Mouse (Mus musculus) liver, embryonic 11.5 days (tissue): ENCODE results near the gene A1bg. TPM values are rescaled to one million over a fixed set of nuclear protein-coding genes. Genes with fewer than 3 reads are reported as not detected.

Experiments
- ATAC-seq: fragments of 200-750 bp; cut with Nextera tagmentation; replicated peaks from 2 replicates; pipeline ENCODE4 v1.8.0; 2017; ENCODE audit warnings: moderate number of reproducible peaks, mild to moderate bottlenecking, moderate TSS enrichment, moderate library complexity; ENCODE audit not compliant: low FRiP score
- DNase-seq: peaks from one replicate; pipeline ENCODE4 v3.0.0-alpha.2; 2017; ENCODE audit warnings: low spot score
- H3K27ac ChIP-seq: fragments of 300-500 bp; sonication (generic); 2 replicates; pipeline ENCODE4 v1.5.1; 2014; ENCODE audit warnings: mild to moderate bottlenecking, low read depth, low read length, control low read depth
- H3K27me3 ChIP-seq: fragments of 300-500 bp; sonication (generic); replicated peaks from 2 replicates; pipeline ENCODE4 v1.6.1; 2014; ENCODE audit warnings: low read length, mixed read lengths; ENCODE audit not compliant: control insufficient read depth, insufficient read depth
- H3K36me3 ChIP-seq: fragments of 300-500 bp; sonication (generic); 2 replicates; pipeline ENCODE4 v1.6.1; 2014; ENCODE audit warnings: mild to moderate bottlenecking, low read length, moderate library complexity, mixed read lengths; ENCODE audit not compliant: control insufficient read depth, insufficient read depth
- H3K4me1 ChIP-seq: fragments of 300-500 bp; sonication (generic); replicated peaks from 2 replicates; pipeline ENCODE4 v1.6.1; 2014; ENCODE audit warnings: low read length, mixed read lengths; ENCODE audit not compliant: control insufficient read depth, insufficient read depth
- H3K4me2 ChIP-seq: fragments of 300-500 bp; sonication (generic); 2 replicates; pipeline ENCODE4 v1.6.1; 2014; ENCODE audit warnings: mild to moderate bottlenecking, control low read depth, moderate library complexity
- H3K4me3 ChIP-seq: fragments of 300-500 bp; sonication (generic); 2 replicates; pipeline ENCODE4 v1.5.1; 2014; ENCODE audit warnings: low read depth, low read length, control low read depth
- H3K9ac ChIP-seq: fragments of 300-500 bp; sonication (generic); 2 replicates; pipeline ENCODE4 v1.6.1; 2014; ENCODE audit warnings: low read depth, low read length, control low read depth
- H3K9me3 ChIP-seq: fragments of 300-500 bp; sonication (generic); 2 replicates; pipeline ENCODE4 v1.6.1; 2016; ENCODE audit warnings: low read length, inconsistent platforms, mixed read lengths; ENCODE audit not compliant: control insufficient read depth
- WGBS: fragments of 180-500 bp; shearing (Covaris S2); extraction: QIAGEN DNeasy Blood & Tissue Kit; methylation state at CpG from one replicate; pipeline ENCODE4 v1.1.7; 2014; 5-methylcytosine and 5-hydroxymethylcytosine counted together
- polyA plus RNA-seq: library from polyadenylated mRNA; unstranded; fragments of >200 nt; fragmentation: Nextera tagmentation; extraction: Ambion mirVana; gene quantifications from 2 replicates; pipeline ENCODE4 v1.2.1, GENCODE M21; 2014

Gene A1bg
- polyA plus RNA-seq = not detected in 2 replicates

DNA sequence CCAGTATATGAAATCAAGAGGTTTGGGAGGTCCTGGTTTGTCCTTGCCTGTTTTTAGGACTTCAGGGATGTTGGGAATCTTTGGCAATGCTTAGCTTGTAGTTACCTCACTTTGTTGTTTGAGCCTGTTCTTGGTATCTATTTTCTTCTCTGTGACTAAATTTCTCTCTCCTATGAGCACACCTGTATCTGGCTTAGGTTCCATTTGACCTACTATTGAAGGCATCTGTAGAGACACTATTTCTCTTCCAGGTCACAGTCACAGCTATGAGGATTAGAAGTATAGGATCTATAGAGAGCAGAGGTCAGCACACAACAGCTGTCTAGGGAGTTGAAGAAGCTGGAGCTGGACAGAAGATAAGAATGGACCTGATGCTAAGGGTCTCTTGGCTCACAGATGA, at the start of gene A1bg:
Gene A1bg (minus strand): TSS at position 101 of the 400 bp plus-strand sequence.
- Histone ChIP-seq H3K27me3 (no peaks in the 10 kb centered on the region), H3K4me3 (no peak within 1 kb of the TSS), H3K9ac (no peak within 1 kb of the TSS), H3K27ac (no peak within 1 kb of the TSS), H3K4me2 (no peak within 1 kb of the TSS), H3K36me3 (no peaks in the 10 kb centered on the region), H3K4me1 (no peaks in the 10 kb centered on the region), H3K9me3 (no peaks in the 10 kb centered on the region)
- no peak for ATAC-seq
- no peak for DNase-seq

DNA sequence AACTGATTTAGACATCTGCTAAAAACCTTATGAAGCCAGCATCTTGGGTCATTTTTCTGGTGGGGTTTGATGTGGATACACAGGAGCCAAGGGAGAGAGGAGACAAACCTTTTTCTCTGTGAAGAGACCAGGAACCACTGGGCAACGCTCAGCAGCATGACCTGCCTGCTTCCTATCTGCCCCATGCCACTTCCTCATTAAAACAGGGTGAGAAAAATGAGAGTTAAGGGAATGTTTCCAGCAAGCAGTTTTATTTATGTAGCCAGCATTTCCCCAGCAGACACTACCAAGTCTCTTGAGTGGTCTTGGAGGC, 45.7 kb upstream of the A1bg start:
- Histone ChIP-seq H3K27ac (no peak overlapping the region), H3K4me2 (no peak overlapping the region), H3K4me1 (no peaks in the 10 kb centered on the region), H3K9ac (no peak overlapping the region), H3K4me3 (no peak overlapping the region), H3K36me3 (no peaks in the 10 kb centered on the region), H3K27me3 (no peaks in the 10 kb centered on the region), H3K9me3 (no peaks in the 10 kb centered on the region)
- no peak for ATAC-seq
- 30% methylated on average over 1 of the region's 1 CpGs for WGBS
- no peak for DNase-seq

DNA sequence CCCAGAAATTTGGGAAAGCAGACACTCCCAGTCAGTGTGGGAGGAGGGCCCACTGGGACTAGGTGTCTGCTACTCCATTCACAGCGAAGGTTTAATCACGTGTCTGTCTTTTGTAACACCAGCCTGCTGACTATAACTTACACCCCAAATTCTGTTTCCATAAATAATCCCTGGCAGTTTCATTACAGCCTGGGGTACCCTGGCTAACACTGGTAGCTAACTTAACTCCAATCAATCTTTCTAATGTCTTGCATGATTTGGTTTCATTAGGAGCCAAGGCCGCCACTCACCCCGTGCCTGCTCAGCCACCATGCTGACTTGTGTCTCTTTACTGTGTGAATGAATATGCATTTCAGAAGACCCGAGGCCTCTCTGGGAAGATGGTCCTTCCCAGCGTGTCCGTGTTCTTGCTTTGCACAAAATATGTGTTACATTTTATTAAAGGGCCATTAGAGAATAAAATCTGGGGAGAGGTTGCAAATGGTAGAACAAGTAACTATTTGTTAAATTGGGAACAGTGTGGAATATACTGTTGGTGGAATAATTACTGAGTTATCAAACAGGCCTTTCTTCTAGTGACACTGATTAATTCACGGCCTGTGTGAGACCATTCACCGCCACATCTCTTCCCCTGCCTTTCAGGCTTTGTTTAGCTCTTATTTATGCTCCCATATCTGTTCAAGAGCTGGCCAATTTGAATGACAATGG, 45.2 kb upstream of the A1bg start:
- DNase-seq (no peak), ATAC-seq (no peak)
- whole genome bisulfite sequencing = 67% methylated on average over 9 of the region's 9 CpGs
- no peaks in the 10 kb centered on the region for H3K4me1 ChIP-seq
- no peaks in the 10 kb centered on the region for H3K9me3 ChIP-seq
- H3K4me2 ChIP-seq = no peak overlapping the region
- H3K9ac ChIP-seq = no peak overlapping the region
- no peaks in the 10 kb centered on the region for H3K27me3 ChIP-seq
- no peaks in the 10 kb centered on the region for H3K36me3 ChIP-seq
- no peak overlapping the region for H3K27ac ChIP-seq
- no peak overlapping the region for H3K4me3 ChIP-seq

DNA sequence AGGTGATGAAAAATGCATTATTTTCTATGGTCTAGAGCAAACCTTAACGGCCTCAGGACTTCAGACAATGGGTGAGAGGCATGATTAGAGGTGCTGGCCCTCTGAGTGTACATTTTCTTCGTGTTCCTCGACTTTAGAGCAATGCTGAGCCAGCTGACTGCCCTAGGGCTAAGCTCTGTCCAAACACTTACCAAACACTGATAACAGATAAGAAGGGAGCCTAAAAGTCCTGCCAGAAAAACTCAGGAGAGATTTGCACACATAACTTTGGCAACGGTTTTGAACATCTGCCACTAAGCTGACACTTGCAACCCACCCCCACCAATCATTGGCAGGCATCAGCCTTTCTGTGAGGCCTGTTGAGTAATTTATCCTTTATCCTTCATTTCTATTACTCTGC, 2.9 kb upstream of the A1bg start:
- Histone ChIP-seq H3K36me3 (no peaks in the 10 kb centered on the region), H3K4me1 (no peaks in the 10 kb centered on the region), H3K27me3 (no peaks in the 10 kb centered on the region), H3K9ac (no peak overlapping the region), H3K4me3 (no peak overlapping the region), H3K4me2 (no peak overlapping the region), H3K27ac (no peak overlapping the region), H3K9me3 (no peaks in the 10 kb centered on the region)
- 50% methylated on average over 4 of the region's 4 CpGs for WGBS
- DNase-seq = no peak
- ATAC-seq = no peak

DNA sequence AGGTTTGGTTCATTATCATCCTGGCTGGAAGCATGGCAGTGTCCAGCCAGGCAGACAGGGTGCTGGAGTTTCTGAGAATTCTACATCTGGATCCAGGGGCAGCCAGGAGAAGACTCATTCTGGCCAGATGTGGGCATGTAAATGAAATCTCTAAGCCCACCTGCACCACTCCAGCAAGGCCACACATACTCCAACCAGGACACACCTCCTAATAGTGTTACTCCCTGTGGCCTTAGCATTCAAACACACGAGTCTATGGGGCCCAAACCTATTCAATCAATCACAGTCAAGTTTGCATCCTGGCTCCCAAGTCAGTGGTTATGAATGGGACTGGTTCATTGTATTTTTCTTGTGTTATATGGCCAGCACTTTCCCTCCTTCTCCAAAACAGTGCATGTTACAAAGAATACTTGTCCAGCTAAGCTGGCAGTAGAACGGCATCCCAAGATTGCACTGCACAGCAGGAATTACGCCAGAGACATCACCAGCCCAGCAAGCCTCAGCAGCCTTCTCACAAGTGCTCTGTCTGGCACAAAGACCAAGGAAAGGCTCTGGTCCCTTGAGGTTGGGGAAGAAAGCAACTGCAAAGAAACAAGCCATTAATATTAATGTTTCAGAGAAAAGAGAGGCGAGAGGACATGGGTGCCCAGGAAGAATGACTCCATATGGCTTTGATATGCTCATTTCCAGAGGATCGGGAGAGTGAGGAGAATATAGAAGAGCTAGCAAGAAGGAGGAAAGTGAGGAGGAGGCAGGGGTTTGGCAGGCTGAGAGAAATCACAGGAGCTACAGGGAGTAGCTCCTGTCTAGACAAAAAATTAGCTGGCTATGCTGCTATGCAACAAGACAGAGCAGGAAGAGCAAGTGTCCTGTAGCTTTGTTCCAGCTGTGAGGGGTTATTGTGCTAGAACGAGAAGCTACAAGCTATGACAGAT, 18.8 kb downstream of the A1bg start:
- H3K4me2 ChIP-seq = no peak overlapping the region
- no peak for ATAC-seq
- H3K36me3 ChIP-seq = no peaks in the 10 kb centered on the region
- H3K4me3 ChIP-seq = no peak overlapping the region
- H3K27ac ChIP-seq = no peak overlapping the region
- H3K9me3 ChIP-seq = no peaks in the 10 kb centered on the region
- no peak for DNase-seq
- H3K27me3 ChIP-seq = no peaks in the 10 kb centered on the region
- WGBS = 68% methylated on average over 6 of the region's 6 CpGs
- H3K4me1 ChIP-seq = no peaks in the 10 kb centered on the region
- no peak overlapping the region for H3K9ac ChIP-seq

DNA sequence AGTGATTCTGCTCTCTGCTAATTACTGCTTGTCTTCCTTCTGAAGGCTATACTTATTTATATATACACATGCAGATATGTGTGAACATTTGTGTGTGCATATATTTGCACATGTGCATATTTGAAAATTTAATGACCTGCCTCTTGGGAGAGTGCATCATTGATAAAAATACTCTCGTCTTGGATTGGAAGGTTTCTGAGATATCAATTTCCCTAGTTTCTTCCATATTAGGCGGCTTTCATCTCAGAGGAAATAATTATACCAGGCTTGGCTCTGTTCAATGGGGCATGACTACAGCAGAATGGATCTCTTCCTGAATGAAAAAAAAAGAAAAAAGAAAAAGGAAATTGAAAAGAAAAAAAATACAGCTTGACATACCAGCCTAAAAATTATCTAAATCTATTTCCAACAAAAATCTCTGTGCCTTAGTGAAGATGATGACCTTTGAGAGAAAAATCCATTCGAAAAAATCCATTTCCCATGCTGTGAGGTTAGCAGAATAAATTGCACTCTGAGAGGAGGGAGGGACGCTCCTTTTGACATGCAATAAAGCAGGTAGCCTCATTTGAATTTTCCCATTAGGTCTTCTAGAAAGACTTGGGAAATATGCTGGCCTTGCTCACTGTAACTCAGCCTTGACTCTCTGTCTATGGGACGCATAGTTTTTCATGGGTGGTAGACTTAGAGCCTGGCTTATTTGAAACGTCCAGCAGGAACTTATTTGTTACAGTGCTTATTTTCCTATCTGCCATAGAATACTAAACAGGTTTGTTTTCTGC, 24.4 kb downstream of the A1bg start:
- Histone ChIP-seq H3K27me3 (no peaks in the 10 kb centered on the region), H3K36me3 (no peaks in the 10 kb centered on the region), H3K4me3 (no peak overlapping the region), H3K9me3 (no peaks in the 10 kb centered on the region), H3K4me1 (no peaks in the 10 kb centered on the region), H3K27ac (no peak overlapping the region), H3K9ac (no peak overlapping the region), H3K4me2 (no peak overlapping the region)
- ATAC-seq = no peak
- no peak for DNase-seq
- WGBS = 75% methylated on average over 6 of the region's 6 CpGs

DNA sequence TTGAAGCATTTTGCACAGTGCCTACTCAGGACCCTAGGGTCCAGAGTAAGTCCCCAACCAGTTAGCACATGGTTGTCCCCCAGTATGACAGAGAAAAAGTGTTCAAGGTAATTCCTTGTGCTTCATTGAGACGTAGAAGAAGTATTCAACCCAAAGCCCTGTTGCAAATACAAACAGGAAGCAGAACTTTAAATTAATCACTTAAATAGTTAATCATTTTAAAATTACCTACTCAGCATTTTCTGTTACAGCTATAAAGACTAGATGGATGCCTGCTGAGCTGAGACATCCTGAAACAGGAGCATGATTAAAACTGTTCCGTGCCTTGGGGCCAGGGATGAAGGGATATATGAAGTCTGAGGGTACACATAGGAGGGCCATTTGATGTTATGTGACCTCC, 26.8 kb downstream of the A1bg start:
- no peaks in the 10 kb centered on the region for H3K36me3 ChIP-seq
- no peak for ATAC-seq
- H3K4me3 ChIP-seq = no peak overlapping the region
- H3K9me3 ChIP-seq = no peaks in the 10 kb centered on the region
- no peaks in the 10 kb centered on the region for H3K4me1 ChIP-seq
- no peak overlapping the region for H3K9ac ChIP-seq
- H3K27me3 ChIP-seq = no peaks in the 10 kb centered on the region
- WGBS = 80% methylated on average over 2 of the region's 2 CpGs
- no peak overlapping the region for H3K4me2 ChIP-seq
- H3K27ac ChIP-seq = no peak overlapping the region
- DNase-seq = no peak

DNA sequence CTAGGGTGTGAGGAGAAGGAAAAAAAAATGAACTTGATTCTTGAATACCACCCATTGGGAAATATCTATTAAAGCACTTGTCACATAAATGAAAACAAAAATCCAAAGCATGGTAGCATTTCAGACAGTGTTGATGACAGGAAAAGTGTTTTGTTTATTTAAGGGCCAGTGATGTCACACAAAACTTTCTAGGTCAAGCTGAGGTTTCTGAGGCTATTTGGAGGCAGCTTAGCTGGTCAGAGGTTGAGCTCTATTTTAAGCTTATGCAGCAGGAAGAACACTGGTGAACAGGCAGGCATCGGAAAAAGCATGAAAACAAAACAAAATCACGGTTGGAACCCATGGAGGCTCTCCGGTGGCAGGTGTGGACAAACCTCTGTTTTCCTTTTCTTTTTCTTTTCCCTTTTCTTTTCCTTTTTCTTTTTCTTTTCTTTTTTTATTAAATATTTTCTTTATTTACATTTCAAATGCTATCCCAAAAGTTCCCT, 29.8 kb downstream of the A1bg start:
- H3K27ac ChIP-seq = no peak overlapping the region
- no peak overlapping the region for H3K4me2 ChIP-seq
- no peak for DNase-seq
- no peaks in the 10 kb centered on the region for H3K36me3 ChIP-seq
- no peaks in the 10 kb centered on the region for H3K4me1 ChIP-seq
- no peaks in the 10 kb centered on the region for H3K9me3 ChIP-seq
- H3K9ac ChIP-seq = no peak overlapping the region
- H3K27me3 ChIP-seq = no peaks in the 10 kb centered on the region
- 77% methylated on average over 3 of the region's 3 CpGs for WGBS
- no peak overlapping the region for H3K4me3 ChIP-seq
- no peak for ATAC-seq
